Mouse (Mus musculus) G1E (cell line): ENCODE data around the gene Slc4a3.

Experiments used
- CTCF ChIP-seq: IDR thresholded peaks from 2 replicates; pipeline ENCODE4 v1.5.1; 2012; ENCODE audit warnings: low read depth, low read length, inconsistent platforms, mixed read lengths
- GATA1 ChIP-seq: IDR thresholded peaks from 2 replicates; pipeline ENCODE4 v1.6.1; 2012; ENCODE audit warnings: borderline replicate concordance, low read length, inconsistent platforms, mixed read lengths

DNA sequence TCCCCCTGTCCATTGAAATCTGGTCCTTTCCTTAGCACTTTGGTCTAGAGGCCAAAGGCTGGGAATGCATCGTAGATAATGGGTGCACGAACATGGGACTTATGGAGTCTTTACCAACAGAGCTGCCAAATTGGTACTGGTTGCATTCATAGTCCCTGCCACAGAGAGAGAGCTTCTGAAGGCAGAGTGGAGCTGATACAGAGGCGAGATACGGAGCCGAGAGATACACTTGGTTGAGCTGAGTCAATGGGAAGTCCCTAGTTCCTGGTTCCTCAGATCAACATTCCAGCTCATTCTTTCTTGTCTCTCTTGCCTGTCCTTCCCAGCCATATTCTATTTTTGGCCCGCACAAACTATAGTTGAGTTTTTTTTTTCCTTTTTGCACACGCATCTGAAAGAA, 27.6 kb downstream of the Slc4a3 start:
- TF ChIP-seq CTCF (no peak), GATA1 (no peak)
